Mouse (Mus musculus) erythroid progenitor cell, adult 5-6 weeks (primary cell): ENCODE measurements at regions not wholly inside any gene's neighbourhood (a gene's known extent, or its start where the extent isn't known, plus 50 kb on each side); places are given as distances from the start of the nearest gene placed in this dataset.
"Not testable (repeated sequence)": the region's sequence is repeated elsewhere in the genome, so short reads cannot be mapped to it uniquely, and the experiment has no call there.

Source experiments
- ATAC-seq: replicated peaks from 2 replicates; pipeline ENCODE4 v1.8.0; 2016; ENCODE audit warnings: moderate number of reproducible peaks, mild to moderate bottlenecking, moderate TSS enrichment, inconsistent platforms; ENCODE audit not compliant: poor library complexity, low FRiP score, severe bottlenecking

GRCm38 (mm10) chr13:111903931-111904330 is 95.1 kb upstream of the Map3k1 start:
- ATAC-seq: no peak

GRCm38 (mm10) chr13:111904616-111905212 is 95.9 kb upstream of the Map3k1 start:
- ATAC-seq: peak; percentile 10

GRCm38 (mm10) chr13:111905213-111905701 is 96.5 kb upstream of the Map3k1 start:
- peak; percentile 93 for ATAC-seq

GRCm38 (mm10) chr13:111911071-111911470 is 102.3 kb upstream of the Map3k1 start:
- ATAC-seq: no peak

GRCm38 (mm10) chr13:111911661-111912312 is 103.0 kb upstream of the Map3k1 start:
- ATAC-seq: peak; percentile 98

GRCm38 (mm10) chr13:111914348-111914913 is 105.6 kb upstream of the Map3k1 start:
- ATAC-seq: no peak

GRCm38 (mm10) chr13:111919417-111919816 is 110.6 kb upstream of the Map3k1 start:
- ATAC-seq: not testable (repeated sequence)

- ATAC-seq: no peak
Measured at GRCm38 (mm10) chr13:111920534-111920933, 111.7 kb upstream of the Map3k1 start.

- no peak for ATAC-seq
Measured at GRCm38 (mm10) chr13:111921142-111922035, 112.6 kb upstream of the Map3k1 start.

- ATAC-seq: peak; percentile 65
Measured at GRCm38 (mm10) chr13:111925349-111925748, 116.6 kb upstream of the Map3k1 start.

- ATAC-seq: no peak
Measured at GRCm38 (mm10) chr13:111926801-111927200, 118.0 kb upstream of the Map3k1 start.

GRCm38 (mm10) chr13:111927489-111927888 is 118.7 kb upstream of the Map3k1 start:
- ATAC-seq: no peak

GRCm38 (mm10) chr13:111928636-111929544 is 120.1 kb upstream of the Map3k1 start:
- ATAC-seq: peak; percentile 74

GRCm38 (mm10) chr13:111929908-111930307 is 121.1 kb upstream of the Map3k1 start:
- no peak for ATAC-seq

GRCm38 (mm10) chr13:111932464-111932863 is 123.7 kb upstream of the Map3k1 start:
- ATAC-seq: no peak

GRCm38 (mm10) chr13:111933526-111934240 is 124.9 kb upstream of the Map3k1 start:
- no peak for ATAC-seq

GRCm38 (mm10) chr13:111935721-111936080 is 126.9 kb upstream of the Map3k1 start:
- no peak for ATAC-seq

GRCm38 (mm10) chr13:111936081-111936857 is 127.5 kb upstream of the Map3k1 start:
- ATAC-seq: peak; percentile 20; the same call in 1 of the 2 replicates
